In genomic region chr14:51009572-51009971, GRCm38 (mm10) we compare ENCODE assay signal across 22 mouse cellular contexts. TPM values are rescaled to one million over a fixed set of nuclear protein-coding genes. Genes with fewer than 3 reads are reported as not detected.
DNase-seq lines count a peak whose midpoint lies in the region; ATAC-seq and TF ChIP-seq lines count a peak whose summit lies in the region.
"Had no signal": no experiment of that assay in that cellular context is flagged by ENCODE, and none has a peak within 500 bp of the region (broad histone marks: within the 10 kb centered on the region; RNA-seq: fewer than 3 reads in every experiment).

No protein-coding gene starts in this region.

- peak overlapping the region; percentile 84; the same call in 1 of the 2 replicates for H3K27ac ChIP-seq in embryonic facial prominence, embryonic 13.5 days
- no peak overlapping the region for H3K27ac ChIP-seq in embryonic facial prominence, embryonic 10.5 days (replicated peaks)
- H3K27ac ChIP-seq in heart, postnatal 0 days (ENCODE audit: low read depth), result peak overlapping the region; percentile 95
- H3K27ac ChIP-seq in embryonic facial prominence, embryonic 15.5 days (replicated peaks), result peak overlapping the region; percentile 96
- H3K27ac ChIP-seq in limb, embryonic 10.5 days, result no peak overlapping the region
- H3K27ac ChIP-seq: hindbrain, embryonic 10.5 days; macrophage; midbrain, embryonic 13.5 days had no signal

- peaks cover 17% of the 10 kb centered on the region; the same call in 1 of the 2 replicates for H3K4me1 ChIP-seq in embryonic facial prominence, embryonic 13.5 days
- H3K4me1 ChIP-seq in embryonic facial prominence, embryonic 10.5 days, result 0 out of 2 replicates have a peak, but pooled peaks cover 8% of the 10 kb centered on the region
- peaks cover 12% of the 10 kb centered on the region; the same call in 1 of the 2 replicates for H3K4me1 ChIP-seq in heart, postnatal 0 days (ENCODE audit: control insufficient read depth, insufficient read depth)
- peaks cover 28% of the 10 kb centered on the region for H3K4me1 ChIP-seq in embryonic facial prominence, embryonic 15.5 days
- no peaks in the 10 kb centered on the region for H3K4me1 ChIP-seq in limb, embryonic 10.5 days
- H3K4me1 ChIP-seq: hindbrain, embryonic 10.5 days; midbrain, embryonic 13.5 days had no signal

- no peak overlapping the region for H3K9ac ChIP-seq in embryonic facial prominence, embryonic 13.5 days
- no peak overlapping the region for H3K9ac ChIP-seq in heart, postnatal 0 days (replicated peaks; ENCODE audit: low read depth, low read length)
- H3K9ac ChIP-seq in embryonic facial prominence, embryonic 15.5 days, result no peak overlapping the region
- H3K9ac ChIP-seq: limb, embryonic 15.5 days; midbrain, embryonic 13.5 days had no signal

- no peak overlapping the region for H3K4me3 ChIP-seq in embryonic facial prominence, embryonic 13.5 days
- H3K4me3 ChIP-seq in embryonic facial prominence, embryonic 10.5 days, result no peak overlapping the region
- no peak overlapping the region for H3K4me3 ChIP-seq in heart, postnatal 0 days (ENCODE audit: low read depth, low read length)
- H3K4me3 ChIP-seq in embryonic facial prominence, embryonic 15.5 days (replicated peaks), result no peak overlapping the region
- no peak overlapping the region for H3K4me3 ChIP-seq in limb, embryonic 10.5 days
- H3K4me3 ChIP-seq: erythroblast, embryonic 14.5 days; hindbrain, embryonic 10.5 days; limb, embryonic 15.5 days; midbrain, embryonic 13.5 days had no signal

- no peak for DNase-seq in embryonic facial prominence, embryonic 10.5 days (ENCODE audit: low spot score)
- no peak for DNase-seq in heart, postnatal 0 days (ENCODE audit: low spot score)
- no peak for DNase-seq in heart, adult 18-20 months
- peak; percentile 48 for DNase-seq in lung, postnatal 36 days
- no peak for DNase-seq in embryo, embryonic 9.5 days (ENCODE audit: extremely low spot score)
- no peak for DNase-seq in limb, embryonic 10.5 days (ENCODE audit: low spot score)
- DNase-seq: cerebellum, adult 2 months; kidney, postnatal 14 days; right cerebral cortex, adult 18-20 months; thymus, postnatal 4 days had no signal

- ATAC-seq in embryonic facial prominence, embryonic 13.5 days (ENCODE audit: insufficient number of reproducible peaks, insufficient read depth, low FRiP score, low TSS enrichment, low read depth), result no peak
- no peak for ATAC-seq in heart, postnatal 0 days (ENCODE audit: insufficient read depth, low read depth)
- ATAC-seq in embryonic facial prominence, embryonic 15.5 days (ENCODE audit: insufficient number of reproducible peaks, low FRiP score, low TSS enrichment, low read depth), result no peak
- ATAC-seq: forebrain, embryonic 16.5 days; inflammation-experienced regulatory T-cells, adult 6 months; midbrain, embryonic 13.5 days; Patski had no signal

- no peak for TF ChIP-seq CTCF in heart, postnatal 0 days (IDR thresholded peaks at IDR 0.05; ENCODE audit: low read depth)

- H3K4me2 ChIP-seq in embryonic facial prominence, embryonic 13.5 days, result no peak overlapping the region
- no peak overlapping the region for H3K4me2 ChIP-seq in heart, postnatal 0 days (ENCODE audit: low read depth, low read length)
- H3K4me2 ChIP-seq in embryonic facial prominence, embryonic 15.5 days (replicated peaks), result no peak overlapping the region
- H3K4me2 ChIP-seq: limb, embryonic 15.5 days; midbrain, embryonic 13.5 days had no signal

- H3K9me3 ChIP-seq in embryonic facial prominence, embryonic 13.5 days, result no peaks in the 10 kb centered on the region
- no peaks in the 10 kb centered on the region for H3K9me3 ChIP-seq in embryonic facial prominence, embryonic 10.5 days
- H3K9me3 ChIP-seq in heart, postnatal 0 days (replicated peaks; ENCODE audit: control insufficient read depth, low read length), result no peaks in the 10 kb centered on the region
- H3K9me3 ChIP-seq in embryonic facial prominence, embryonic 15.5 days (replicated peaks), result no peaks in the 10 kb centered on the region
- no peaks in the 10 kb centered on the region for H3K9me3 ChIP-seq in limb, embryonic 10.5 days (replicated peaks)
- H3K9me3 ChIP-seq: hindbrain, embryonic 10.5 days; limb, embryonic 15.5 days; midbrain, embryonic 13.5 days had no signal

- no peaks in the 10 kb centered on the region for H3K27me3 ChIP-seq in embryonic facial prominence, embryonic 13.5 days
- H3K27me3 ChIP-seq in embryonic facial prominence, embryonic 10.5 days (replicated peaks; ENCODE audit: low read depth, poor library complexity, severe bottlenecking), result no peaks in the 10 kb centered on the region
- no peaks in the 10 kb centered on the region for H3K27me3 ChIP-seq in heart, postnatal 0 days (ENCODE audit: control insufficient read depth, insufficient read depth, low read length)
- no peaks in the 10 kb centered on the region for H3K27me3 ChIP-seq in embryonic facial prominence, embryonic 15.5 days
- no peaks in the 10 kb centered on the region for H3K27me3 ChIP-seq in limb, embryonic 10.5 days (ENCODE audit: low read depth, poor library complexity, severe bottlenecking)
- H3K27me3 ChIP-seq: limb, embryonic 15.5 days; midbrain, embryonic 13.5 days; Patski had no signal

- 87% methylated on average over 6 of the region's 6 CpGs for WGBS in embryonic facial prominence, embryonic 13.5 days
- WGBS in embryonic facial prominence, embryonic 10.5 days, result 86% methylated on average over 6 of the region's 6 CpGs
- 82% methylated on average over 6 of the region's 6 CpGs for WGBS in heart, postnatal 0 days
- WGBS in embryonic facial prominence, embryonic 15.5 days, result 86% methylated on average over 6 of the region's 6 CpGs
- 85% methylated on average over 6 of the region's 6 CpGs for WGBS in limb, embryonic 10.5 days

- no peaks in the 10 kb centered on the region for H3K36me3 ChIP-seq in embryonic facial prominence, embryonic 13.5 days
- no peaks in the 10 kb centered on the region for H3K36me3 ChIP-seq in embryonic facial prominence, embryonic 10.5 days (replicated peaks)
- no peaks in the 10 kb centered on the region for H3K36me3 ChIP-seq in heart, postnatal 0 days (replicated peaks; ENCODE audit: control insufficient read depth, insufficient read depth, low read length)
- H3K36me3 ChIP-seq in embryonic facial prominence, embryonic 15.5 days, result no peaks in the 10 kb centered on the region
- no peaks in the 10 kb centered on the region for H3K36me3 ChIP-seq in limb, embryonic 10.5 days
- H3K36me3 ChIP-seq: hindbrain, embryonic 10.5 days; limb, embryonic 15.5 days; midbrain, embryonic 13.5 days had no signal

- no peak for TF ChIP-seq EP300 in heart, postnatal 0 days (IDR thresholded peaks at IDR 0.05; ENCODE audit: low read depth)

RNA-seq across cellular contexts. Expression of gene Rnase10, which starts 2.0 kb away (rescaled TPM):
- polyA plus RNA-seq in embryonic facial prominence, embryonic 13.5 days (2015; fragmentation: Nextera tagmentation; extraction: Ambion mirVana), result 0.18 and 0.29 TPM in 2 replicates
- polyA plus RNA-seq in embryonic facial prominence, embryonic 10.5 days (2016; fragmentation: Nextera tagmentation; extraction: Ambion mirVana), result not detected in 2 replicates
- total RNA-seq in heart, postnatal 0 days (2014; rRNA removed; ENCODE audit: low replicate concordance), result not detected in 2 replicates
- polyA plus RNA-seq in heart, postnatal 0 days (2015; fragmentation: Nextera tagmentation; extraction: Ambion mirVana), result 0.32 and 0.38 TPM in 2 replicates
- under 1 TPM; 0.20 to 0.41 TPM for total RNA-seq in heart, adult 18-20 months (2021)
- polyA plus RNA-seq in embryonic facial prominence, embryonic 15.5 days (2015; fragmentation: Nextera tagmentation; extraction: Ambion mirVana), result 0.52 and 0.54 TPM in 2 replicates
- polyA plus RNA-seq in limb, embryonic 10.5 days (2016; fragmentation: Nextera tagmentation; extraction: Ambion mirVana), result not detected in 2 replicates
- total RNA-seq: gastrocnemius, adult 8-10 months had no signal
- polyA plus RNA-seq: cerebellum, adult 2 months; erythroblast, embryonic 14.5 days; forebrain, embryonic 16.5 days; hindbrain, embryonic 10.5 days; inflammation-experienced regulatory T-cells, adult 6 months; macrophage; midbrain, embryonic 13.5 days; Patski had no signal

RNA-seq across cellular contexts. Expression of gene Rnase9, which starts 32.1 kb away (rescaled TPM):
- not detected in 2 replicates for polyA plus RNA-seq in embryonic facial prominence, embryonic 13.5 days (2015; fragmentation: Nextera tagmentation; extraction: Ambion mirVana)
- polyA plus RNA-seq in embryonic facial prominence, embryonic 10.5 days (2016; fragmentation: Nextera tagmentation; extraction: Ambion mirVana), result not detected in 2 replicates
- not detected in 2 replicates for total RNA-seq in heart, postnatal 0 days (2014; rRNA removed; ENCODE audit: low replicate concordance)
- not detected in 2 replicates for polyA plus RNA-seq in heart, postnatal 0 days (2015; fragmentation: Nextera tagmentation; extraction: Ambion mirVana)
- total RNA-seq in heart, adult 18-20 months (2021), result not detected
- not detected in 2 replicates for polyA plus RNA-seq in embryonic facial prominence, embryonic 15.5 days (2015; fragmentation: Nextera tagmentation; extraction: Ambion mirVana)
- polyA plus RNA-seq in limb, embryonic 10.5 days (2016; fragmentation: Nextera tagmentation; extraction: Ambion mirVana), result not detected in 2 replicates
- total RNA-seq: gastrocnemius, adult 8-10 months had no signal
- polyA plus RNA-seq: cerebellum, adult 2 months; erythroblast, embryonic 14.5 days; forebrain, embryonic 16.5 days; hindbrain, embryonic 10.5 days; inflammation-experienced regulatory T-cells, adult 6 months; limb, embryonic 15.5 days; macrophage; midbrain, embryonic 13.5 days; Patski had no signal

RNA-seq across cellular contexts. Expression of gene Rnase11, which starts 40.4 kb away (rescaled TPM):
- polyA plus RNA-seq in embryonic facial prominence, embryonic 13.5 days (2015; fragmentation: Nextera tagmentation; extraction: Ambion mirVana), result not detected in 2 replicates
- polyA plus RNA-seq in embryonic facial prominence, embryonic 10.5 days (2016; fragmentation: Nextera tagmentation; extraction: Ambion mirVana), result not detected in 2 replicates
- not detected in 2 replicates for total RNA-seq in heart, postnatal 0 days (2014; rRNA removed; ENCODE audit: low replicate concordance)
- polyA plus RNA-seq in heart, postnatal 0 days (2015; fragmentation: Nextera tagmentation; extraction: Ambion mirVana), result not detected in 2 replicates
- not detected for total RNA-seq in heart, adult 18-20 months (2021)
- polyA plus RNA-seq in embryonic facial prominence, embryonic 15.5 days (2015; fragmentation: Nextera tagmentation; extraction: Ambion mirVana), result not detected in 2 replicates
- not detected in 2 replicates for polyA plus RNA-seq in limb, embryonic 10.5 days (2016; fragmentation: Nextera tagmentation; extraction: Ambion mirVana)
- total RNA-seq: gastrocnemius, adult 8-10 months had no signal
- polyA plus RNA-seq: cerebellum, adult 2 months; cortical plate, adult 2 months; erythroblast, embryonic 14.5 days; forebrain, embryonic 16.5 days; hindbrain, embryonic 10.5 days; inflammation-experienced regulatory T-cells, adult 6 months; limb, embryonic 15.5 days; macrophage; midbrain, embryonic 13.5 days; Patski had no signal

RNA-seq across cellular contexts. Expression of gene Rnase12, which starts 47.9 kb away (rescaled TPM):
- not detected in 2 replicates for polyA plus RNA-seq in embryonic facial prominence, embryonic 13.5 days (2015; fragmentation: Nextera tagmentation; extraction: Ambion mirVana)
- not detected in 2 replicates for polyA plus RNA-seq in embryonic facial prominence, embryonic 10.5 days (2016; fragmentation: Nextera tagmentation; extraction: Ambion mirVana)
- total RNA-seq in heart, postnatal 0 days (2014; rRNA removed; ENCODE audit: low replicate concordance), result not detected in 2 replicates
- polyA plus RNA-seq in heart, postnatal 0 days (2015; fragmentation: Nextera tagmentation; extraction: Ambion mirVana), result 0.40 TPM in 1 of 2 replicates, not detected in the other
- not detected for total RNA-seq in heart, adult 18-20 months (2021)
- 0.43 and 0.56 TPM in 2 replicates for polyA plus RNA-seq in embryonic facial prominence, embryonic 15.5 days (2015; fragmentation: Nextera tagmentation; extraction: Ambion mirVana)
- 0.30 TPM in 1 of 2 replicates, not detected in the other for polyA plus RNA-seq in limb, embryonic 10.5 days (2016; fragmentation: Nextera tagmentation; extraction: Ambion mirVana)
- total RNA-seq: gastrocnemius, adult 8-10 months had no signal
- polyA plus RNA-seq: cerebellum, adult 2 months; cortical plate, adult 2 months; erythroblast, embryonic 14.5 days; forebrain, embryonic 16.5 days; hindbrain, embryonic 10.5 days; inflammation-experienced regulatory T-cells, adult 6 months; limb, embryonic 15.5 days; macrophage; midbrain, embryonic 13.5 days; Patski had no signal

RNA-seq across cellular contexts. Expression of gene Pnp2, which starts 53.8 kb away (rescaled TPM):
- polyA plus RNA-seq in embryonic facial prominence, embryonic 13.5 days (2015; fragmentation: Nextera tagmentation; extraction: Ambion mirVana), result 0.39 and 0.65 TPM in 2 replicates
- polyA plus RNA-seq in embryonic facial prominence, embryonic 10.5 days (2016; fragmentation: Nextera tagmentation; extraction: Ambion mirVana), result 0.39 and 0.84 TPM in 2 replicates
- 0.46 TPM in 1 of 2 replicates, not detected in the other for total RNA-seq in heart, postnatal 0 days (2014; rRNA removed; ENCODE audit: low replicate concordance)
- 0.27 TPM in 2 replicates for polyA plus RNA-seq in heart, postnatal 0 days (2015; fragmentation: Nextera tagmentation; extraction: Ambion mirVana)
- total RNA-seq in heart, adult 18-20 months (2021), result 1 to 10 TPM in 1 of 2 experiments, under 1 TPM in 1; 0.89 to 1.0 TPM
- 0.25 and 0.85 TPM in 2 replicates for polyA plus RNA-seq in embryonic facial prominence, embryonic 15.5 days (2015; fragmentation: Nextera tagmentation; extraction: Ambion mirVana)
- polyA plus RNA-seq in limb, embryonic 10.5 days (2016; fragmentation: Nextera tagmentation; extraction: Ambion mirVana), result 0.48 and 0.65 TPM in 2 replicates
- polyA plus RNA-seq: erythroblast, embryonic 14.5 days had no signal

Comparison
In these comparisons a context has a peak if more than half of its experiments do, and no peak if none do; other contexts are left out.
1. H3K27ac ChIP-seq: peak in embryonic facial prominence, embryonic 13.5 days (single experiment), heart, postnatal 0 days (single experiment) and embryonic facial prominence, embryonic 15.5 days (single experiment); none in embryonic facial prominence, embryonic 10.5 days (single experiment) and limb, embryonic 10.5 days (single experiment).